Mouse (Mus musculus) ES-CJ7 (cell line): ENCODE measurements around the gene Olfr943.

ENCODE experiments used
- DNase-seq: peaks from one replicate; pipeline ENCODE4 v3.0.0; 2011; ENCODE audit warnings: low read depth, low spot score

Gene Olfr943

DNA sequence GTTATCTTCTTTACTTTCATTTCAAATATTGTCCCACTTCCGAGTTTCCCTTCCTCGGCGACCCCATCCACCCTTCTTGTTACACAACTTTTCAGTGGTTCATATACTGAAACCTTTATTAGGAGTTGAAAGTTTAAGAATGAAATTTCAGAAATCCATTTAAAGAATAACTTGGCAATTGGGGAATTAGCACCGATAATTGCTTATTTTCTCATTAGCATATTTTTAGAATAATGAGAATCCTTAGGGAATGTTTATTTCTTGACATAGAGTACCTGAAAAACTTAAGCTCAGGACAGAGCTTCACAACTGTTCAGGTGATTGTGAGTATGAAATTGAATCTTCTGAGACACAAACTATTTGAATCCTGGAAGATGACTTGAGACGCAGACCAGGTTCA lies at the start of gene Olfr943:
TSS of gene Olfr943 (plus strand) at position 301 of the 400 bp plus-strand sequence.
- no peak for DNase-seq

DNA sequence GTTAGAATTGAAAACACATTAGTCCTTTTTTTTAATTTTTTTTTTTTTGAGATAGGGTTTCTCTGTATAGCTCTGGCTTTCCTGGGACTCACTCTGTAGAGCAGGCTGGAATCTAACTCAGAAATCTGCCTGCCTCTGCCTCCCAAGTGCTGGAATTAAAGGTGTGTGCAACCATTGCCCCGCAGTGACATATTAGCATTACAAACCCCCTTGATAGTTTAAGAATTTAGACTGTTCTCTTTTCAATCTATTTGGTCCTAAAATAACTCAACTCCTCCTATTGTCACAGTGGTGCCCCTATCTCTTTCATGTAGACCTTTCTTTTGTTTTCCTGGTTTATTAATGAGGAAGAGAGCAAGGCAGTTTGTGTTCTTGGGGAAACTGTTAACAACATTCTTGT lies 38.8 kb upstream of the Olfr943 start:
- DNase-seq, result peak; percentile 52

DNA sequence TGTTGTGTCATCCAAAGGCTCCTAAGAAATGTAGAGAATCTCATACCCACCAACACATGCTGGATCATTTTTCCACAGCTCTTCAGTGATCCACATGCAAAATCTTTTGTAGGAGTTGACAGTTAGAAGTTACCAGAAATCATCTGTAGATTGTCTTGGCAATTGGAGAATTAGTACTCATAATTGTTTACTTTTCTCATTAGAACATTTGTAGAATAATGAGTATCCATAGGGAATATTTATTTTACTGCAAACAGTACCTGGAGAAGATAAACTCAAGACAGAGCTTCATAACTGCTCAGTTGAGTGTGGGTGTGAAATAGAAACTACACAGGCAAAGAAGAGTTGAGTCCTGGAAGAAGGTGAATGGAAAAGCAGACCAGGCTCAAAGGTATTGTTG lies 38.3 kb upstream of the Olfr943 start, which contains the start of gene Olfr27:
TSS of gene Olfr27 (plus strand) at position 301 of the 400 bp plus-strand sequence.
- no peak for DNase-seq

DNA sequence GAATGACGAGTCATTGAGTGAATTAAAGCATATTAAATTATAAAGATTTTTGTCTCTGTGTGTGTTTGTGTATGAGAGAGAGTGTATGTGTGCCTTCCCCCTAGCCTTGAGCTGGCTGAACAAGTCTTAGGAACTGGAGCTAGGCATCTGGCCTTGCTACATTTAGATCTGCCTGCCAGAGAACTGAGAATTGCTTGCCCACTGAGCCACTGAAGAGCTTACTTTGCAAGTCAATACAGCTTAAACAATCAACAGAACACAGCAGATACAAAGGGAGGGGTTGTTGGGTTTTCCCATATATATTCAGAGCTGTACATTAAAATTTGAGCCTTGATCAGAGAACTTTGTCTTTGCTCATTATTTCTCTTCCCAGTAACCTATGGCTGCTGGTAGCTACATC lies 13.7 kb upstream of the Olfr943 start:
- peak; percentile 69 for DNase-seq

DNA sequence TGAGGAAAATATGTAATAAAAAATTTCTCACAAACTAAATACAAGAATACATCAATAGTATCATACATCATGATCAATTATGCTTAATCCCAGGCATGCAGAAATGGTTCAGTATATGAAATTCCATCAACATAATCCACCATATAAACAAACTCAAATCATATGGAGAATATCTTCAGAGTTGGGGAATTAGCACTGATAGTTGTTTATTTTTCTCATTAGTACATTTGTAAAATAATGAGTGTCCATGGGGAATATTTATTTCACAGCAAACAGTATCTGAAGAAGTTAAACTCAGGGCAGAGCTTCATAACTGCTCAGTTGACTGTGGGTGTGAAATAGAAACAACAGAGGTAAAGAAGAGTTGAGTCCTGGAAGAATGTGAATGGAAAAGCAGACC lies 35.5 kb downstream of the Olfr943 start, which contains the start of gene Olfr944:
TSS of gene Olfr944 (plus strand) at position 301 of the 400 bp plus-strand sequence.
- no peak for DNase-seq
